Mouse (Mus musculus) neural tube, embryonic 12.5 days (tissue): Measurements from ENCODE around the gene Ispd. TPM values are rescaled to one million over a fixed set of nuclear protein-coding genes. Genes with fewer than 3 reads are reported as not detected.

Experiments used
- ATAC-seq: fragments of 200-750 bp; cut with Nextera tagmentation; 2 replicates; pipeline ENCODE4 v1.8.0; 2017; ENCODE audit warnings: low read depth, mild to moderate bottlenecking, moderate TSS enrichment, moderate library complexity; ENCODE audit not compliant: low FRiP score
- H3K27ac ChIP-seq: fragments of 300-500 bp; sonication (generic); 2 replicates; pipeline ENCODE4 v1.5.1; 2016
- H3K27me3 ChIP-seq: fragments of 300-500 bp; sonication (generic); replicated peaks from 2 replicates; pipeline ENCODE4 v1.6.1; 2016; ENCODE audit warnings: mild to moderate bottlenecking
- H3K36me3 ChIP-seq: fragments of 300-500 bp; sonication (generic); 2 replicates; pipeline ENCODE4 v1.6.1; 2016; ENCODE audit warnings: mild to moderate bottlenecking
- H3K4me1 ChIP-seq: fragments of 300-500 bp; sonication (generic); 2 replicates; pipeline ENCODE4 v1.6.1; 2016
- H3K4me2 ChIP-seq: fragments of 300-500 bp; sonication (generic); replicated peaks from 2 replicates; pipeline ENCODE4 v1.6.1; 2016; ENCODE audit warnings: mild to moderate bottlenecking
- H3K4me3 ChIP-seq: fragments of 300-500 bp; sonication (generic); 2 replicates; pipeline ENCODE4 v1.5.1; 2016
- H3K9ac ChIP-seq: fragments of 300-500 bp; sonication (generic); 2 replicates; pipeline ENCODE4 v1.6.1; 2016; ENCODE audit warnings: mild to moderate bottlenecking
- H3K9me3 ChIP-seq: fragments of 300-500 bp; sonication (generic); 2 replicates; pipeline ENCODE4 v1.6.1; 2016; ENCODE audit warnings: mild to moderate bottlenecking
- WGBS: fragments of 180-500 bp; shearing (Covaris S2); methylation state at CpG from one replicate; pipeline ENCODE4 v1.1.7; 2016; 5-methylcytosine and 5-hydroxymethylcytosine counted together
- polyA plus RNA-seq: library from polyadenylated mRNA; unstranded; fragments of >200 nt; fragmentation: Nextera tagmentation; extraction: Ambion mirVana; gene quantifications from 2 replicates; pipeline ENCODE4 v1.2.1, GENCODE M21; 2016

Ispd gene
- polyA plus RNA-seq, 1 experiment from 2014 or later = 13.1 TPM

DNA sequence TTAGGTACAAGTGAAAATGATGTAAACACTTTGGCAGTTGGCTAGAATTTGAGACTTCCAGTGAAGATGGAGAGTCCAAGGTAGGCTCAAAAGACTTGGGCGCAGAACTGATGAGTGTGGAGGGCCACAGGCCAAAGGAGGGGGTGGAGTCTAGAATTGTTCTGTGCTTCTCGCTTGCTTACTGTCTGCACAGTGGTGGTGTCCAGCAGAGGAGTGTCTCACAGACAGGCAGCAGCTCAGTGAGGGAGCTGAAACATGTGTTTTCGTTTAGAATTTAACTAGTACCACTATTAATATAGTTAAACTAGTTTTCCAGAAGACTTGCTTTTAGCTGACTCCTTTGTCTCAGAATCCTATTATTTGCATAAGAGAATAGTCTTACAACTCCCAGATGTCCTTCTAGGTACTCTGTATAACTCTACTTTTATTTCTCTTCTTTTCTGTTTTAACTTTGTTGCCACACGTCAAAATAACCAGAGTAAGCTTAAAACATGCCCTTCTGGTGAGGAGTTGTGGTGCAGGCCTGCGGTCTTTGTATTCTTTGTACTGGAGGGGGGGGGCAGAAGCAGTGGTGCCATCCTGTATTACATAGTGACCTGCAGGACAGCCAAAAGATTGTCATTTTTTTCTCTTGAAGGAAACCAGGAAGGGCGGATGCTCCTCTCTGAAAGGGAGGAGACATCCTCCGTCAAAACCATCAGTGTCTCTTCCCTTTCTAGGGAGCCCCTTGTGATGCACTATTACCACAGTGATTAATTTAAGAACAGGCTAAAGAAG is 240.9 kb downstream of the Ispd start:
- WGBS = 83% methylated on average over 7 of the region's 7 CpGs
- Histone ChIP-seq H3K9me3 (no peaks in the 10 kb centered on the region), H3K4me2 (no peak overlapping the region), H3K27ac (no peak overlapping the region), H3K4me3 (no peak overlapping the region), H3K36me3 (no peaks in the 10 kb centered on the region), H3K4me1 (no peaks in the 10 kb centered on the region), H3K27me3 (no peaks in the 10 kb centered on the region), H3K9ac (no peak overlapping the region)
- ATAC-seq = no peak

DNA sequence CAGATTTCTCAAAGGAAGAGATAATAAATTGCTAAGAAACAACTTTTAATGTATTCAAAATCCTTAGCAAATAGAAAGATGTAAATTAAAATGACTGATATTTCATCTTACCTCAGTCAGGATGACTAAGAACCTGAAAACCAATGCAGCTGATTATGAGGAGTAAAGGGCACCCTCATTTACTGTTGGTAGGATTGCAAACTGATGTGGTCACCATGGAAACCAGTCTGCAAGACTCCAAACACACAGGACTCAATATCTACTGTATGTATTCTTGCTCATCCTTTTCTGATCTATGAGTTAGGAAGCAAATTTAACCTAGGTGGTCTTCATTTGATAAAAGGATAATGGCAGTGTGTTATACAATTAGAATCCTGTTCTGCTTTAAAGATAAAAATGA is 246.0 kb downstream of the Ispd start:
- H3K27ac ChIP-seq = no peak overlapping the region
- H3K4me1 ChIP-seq = no peaks in the 10 kb centered on the region
- no peaks in the 10 kb centered on the region for H3K9me3 ChIP-seq
- ATAC-seq = no peak
- H3K4me3 ChIP-seq = no peak overlapping the region
- H3K27me3 ChIP-seq = no peaks in the 10 kb centered on the region
- no peak overlapping the region for H3K4me2 ChIP-seq
- no peaks in the 10 kb centered on the region for H3K36me3 ChIP-seq
- H3K9ac ChIP-seq = no peak overlapping the region

- no peaks in the 10 kb centered on the region for H3K4me1 ChIP-seq
- H3K36me3 ChIP-seq = no peaks in the 10 kb centered on the region
- no peak overlapping the region for H3K4me2 ChIP-seq
- 77% methylated on average over 1 of the region's 1 CpGs for WGBS
- H3K27me3 ChIP-seq = no peaks in the 10 kb centered on the region
- no peaks in the 10 kb centered on the region for H3K9me3 ChIP-seq
- H3K9ac ChIP-seq = no peak overlapping the region
- H3K4me3 ChIP-seq = no peak overlapping the region
- H3K27ac ChIP-seq = no peak overlapping the region
- ATAC-seq = no peak
Measured at GRCm38 (mm10) chr12:36632427-36632826, 251.2 kb downstream of the Ispd start.

DNA sequence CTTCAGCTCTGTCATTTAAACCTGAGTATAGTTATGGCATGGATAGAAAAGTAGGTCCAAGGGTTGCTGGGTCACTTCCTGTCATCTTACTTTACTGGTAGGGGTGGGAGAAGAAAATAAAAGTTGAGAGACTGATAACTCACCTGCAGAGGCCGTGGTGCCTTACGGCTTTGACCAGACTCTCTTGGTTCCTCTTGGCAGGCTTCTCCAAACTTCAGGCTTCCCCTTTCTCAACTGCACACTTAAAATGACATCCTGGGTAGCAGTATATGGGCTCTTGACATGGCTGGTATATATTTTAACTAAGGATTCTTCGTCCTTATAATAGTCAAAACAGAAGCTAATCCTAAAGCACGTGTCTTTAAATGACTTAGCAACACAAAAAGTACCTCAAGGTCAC is 266.3 kb downstream of the Ispd start:
- no peaks in the 10 kb centered on the region for H3K36me3 ChIP-seq
- no peak for ATAC-seq
- H3K4me2 ChIP-seq = no peak overlapping the region
- H3K4me1 ChIP-seq = no peaks in the 10 kb centered on the region
- H3K27ac ChIP-seq = no peak overlapping the region
- no peak overlapping the region for H3K4me3 ChIP-seq
- H3K9me3 ChIP-seq = no peaks in the 10 kb centered on the region
- H3K9ac ChIP-seq = no peak overlapping the region
- H3K27me3 ChIP-seq = no peaks in the 10 kb centered on the region
- WGBS = 93% methylated on average over 4 of the region's 4 CpGs

GRCm38 (mm10) chr12:36662496-36662895 is 281.2 kb downstream of the Ispd start:
- H3K27ac ChIP-seq = no peak overlapping the region
- H3K9me3 ChIP-seq = no peaks in the 10 kb centered on the region
- no peaks in the 10 kb centered on the region for H3K27me3 ChIP-seq
- no peak overlapping the region for H3K4me3 ChIP-seq
- no peaks in the 10 kb centered on the region for H3K4me1 ChIP-seq
- H3K36me3 ChIP-seq = no peaks in the 10 kb centered on the region
- WGBS = 89% methylated on average over 7 of the region's 7 CpGs
- ATAC-seq = no peak
- H3K9ac ChIP-seq = no peak overlapping the region
- no peak overlapping the region for H3K4me2 ChIP-seq

- Histone ChIP-seq H3K9ac (no peak overlapping the region), H3K27ac (no peak overlapping the region), H3K36me3 (no peaks in the 10 kb centered on the region), H3K4me2 (no peak overlapping the region), H3K4me1 (no peaks in the 10 kb centered on the region), H3K27me3 (no peaks in the 10 kb centered on the region), H3K9me3 (no peaks in the 10 kb centered on the region), H3K4me3 (no peak overlapping the region)
- 67% methylated on average over 3 of the region's 3 CpGs for WGBS
- no peak for ATAC-seq
Measured at GRCm38 (mm10) chr12:36664783-36665182, 283.5 kb downstream of the Ispd start.

GRCm38 (mm10) chr12:36666771-36667170 is 285.5 kb downstream of the Ispd start:
- H3K4me1 ChIP-seq = no peaks in the 10 kb centered on the region
- H3K4me2 ChIP-seq = no peak overlapping the region
- no peaks in the 10 kb centered on the region for H3K36me3 ChIP-seq
- no peak overlapping the region for H3K4me3 ChIP-seq
- H3K9ac ChIP-seq = no peak overlapping the region
- WGBS = 69% methylated on average over 6 of the region's 6 CpGs
- no peaks in the 10 kb centered on the region for H3K27me3 ChIP-seq
- ATAC-seq = no peak
- no peaks in the 10 kb centered on the region for H3K9me3 ChIP-seq
- H3K27ac ChIP-seq = no peak overlapping the region

- H3K4me2 ChIP-seq = no peak overlapping the region
- WGBS = 76% methylated on average over 5 of the region's 5 CpGs
- no peak overlapping the region for H3K9ac ChIP-seq
- no peaks in the 10 kb centered on the region for H3K36me3 ChIP-seq
- no peaks in the 10 kb centered on the region for H3K9me3 ChIP-seq
- ATAC-seq = peak; percentile 51
- no peaks in the 10 kb centered on the region for H3K27me3 ChIP-seq
- H3K27ac ChIP-seq = no peak overlapping the region
- H3K4me3 ChIP-seq = no peak overlapping the region
- H3K4me1 ChIP-seq = no peaks in the 10 kb centered on the region
Measured at GRCm38 (mm10) chr12:36670164-36670908, 289.1 kb downstream of the Ispd start.

DNA sequence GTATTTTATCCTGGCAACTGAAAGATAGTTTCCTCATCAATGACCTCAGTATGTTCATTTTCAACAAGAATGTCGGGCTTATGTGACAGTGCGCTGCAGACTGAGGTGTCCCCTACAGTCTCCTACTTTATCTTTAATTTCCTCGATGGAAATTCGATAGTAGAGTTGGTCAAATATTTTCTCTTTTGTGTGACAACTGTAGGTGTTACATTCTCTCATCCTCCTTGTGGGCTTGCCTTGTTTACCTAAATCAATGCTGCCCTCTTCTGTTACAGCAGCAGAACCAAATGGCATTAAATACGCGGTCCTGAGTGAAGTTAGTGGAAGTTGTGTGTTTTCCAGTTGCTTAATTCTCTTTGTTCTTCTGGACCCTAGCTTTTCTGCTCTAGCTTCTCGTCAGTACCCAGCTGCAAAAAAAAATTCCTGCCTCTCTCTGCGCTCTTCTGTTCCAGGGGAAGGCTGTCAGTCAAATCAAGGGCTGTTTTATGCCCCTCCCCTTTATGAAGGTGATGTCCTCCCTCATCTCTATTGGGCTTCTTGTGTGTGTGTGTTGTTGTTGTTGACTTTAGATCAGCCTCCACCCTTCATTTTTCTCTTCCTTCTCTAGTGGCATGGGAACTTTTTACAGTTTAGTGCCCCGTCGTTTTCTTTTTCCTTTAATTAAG is 289.8 kb downstream of the Ispd start:
- WGBS = 50% methylated on average over 10 of the region's 10 CpGs
- peak; percentile 41 for ATAC-seq

DNA sequence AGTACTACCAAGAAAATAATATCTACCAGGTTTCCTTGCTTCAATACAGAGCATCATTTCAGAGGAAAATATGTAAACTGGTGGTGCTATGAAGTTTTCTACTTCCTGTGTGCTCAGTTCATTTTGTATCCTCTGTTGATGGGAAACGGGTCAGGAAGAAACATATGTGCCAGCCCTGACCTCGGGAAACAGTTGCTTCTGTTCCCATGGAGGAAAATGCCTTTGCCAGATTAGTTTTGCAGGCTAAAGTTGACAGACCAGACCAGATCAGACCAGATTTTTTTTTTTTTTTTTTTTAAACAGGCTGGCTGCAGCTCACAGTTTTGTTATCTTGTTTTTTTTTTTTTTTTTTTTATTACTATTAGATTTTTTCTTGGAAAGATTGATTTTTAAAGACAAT is 293.2 kb downstream of the Ispd start:
- no peak for ATAC-seq
- H3K27ac ChIP-seq = no peak overlapping the region
- H3K36me3 ChIP-seq = no peaks in the 10 kb centered on the region
- no peaks in the 10 kb centered on the region for H3K9me3 ChIP-seq
- no peaks in the 10 kb centered on the region for H3K27me3 ChIP-seq
- WGBS = 30% methylated on average over 2 of the region's 2 CpGs
- H3K4me1 ChIP-seq = no peaks in the 10 kb centered on the region
- no peak overlapping the region for H3K4me3 ChIP-seq
- no peak overlapping the region for H3K4me2 ChIP-seq
- H3K9ac ChIP-seq = no peak overlapping the region

More for the DNA sequence above, 289.8 kb downstream of the Ispd start:
- H3K4me1 ChIP-seq = no peaks in the 10 kb centered on the region
- no peak overlapping the region for H3K27ac ChIP-seq
- H3K9ac ChIP-seq = no peak overlapping the region
- no peaks in the 10 kb centered on the region for H3K27me3 ChIP-seq
- H3K4me2 ChIP-seq = no peak overlapping the region
- H3K36me3 ChIP-seq = no peaks in the 10 kb centered on the region
- H3K9me3 ChIP-seq = no peaks in the 10 kb centered on the region
- H3K4me3 ChIP-seq = no peak overlapping the region

- no peaks in the 10 kb centered on the region for H3K9me3 ChIP-seq
- 91% methylated on average over 4 of the region's 4 CpGs for WGBS
- H3K4me2 ChIP-seq = no peak overlapping the region
- no peaks in the 10 kb centered on the region for H3K36me3 ChIP-seq
- no peak overlapping the region for H3K4me3 ChIP-seq
- no peaks in the 10 kb centered on the region for H3K4me1 ChIP-seq
- no peaks in the 10 kb centered on the region for H3K27me3 ChIP-seq
- H3K9ac ChIP-seq = no peak overlapping the region
- no peak overlapping the region for H3K27ac ChIP-seq
- ATAC-seq = no peak
Measured at GRCm38 (mm10) chr12:36678220-36678619, 297.0 kb downstream of the Ispd start.

DNA sequence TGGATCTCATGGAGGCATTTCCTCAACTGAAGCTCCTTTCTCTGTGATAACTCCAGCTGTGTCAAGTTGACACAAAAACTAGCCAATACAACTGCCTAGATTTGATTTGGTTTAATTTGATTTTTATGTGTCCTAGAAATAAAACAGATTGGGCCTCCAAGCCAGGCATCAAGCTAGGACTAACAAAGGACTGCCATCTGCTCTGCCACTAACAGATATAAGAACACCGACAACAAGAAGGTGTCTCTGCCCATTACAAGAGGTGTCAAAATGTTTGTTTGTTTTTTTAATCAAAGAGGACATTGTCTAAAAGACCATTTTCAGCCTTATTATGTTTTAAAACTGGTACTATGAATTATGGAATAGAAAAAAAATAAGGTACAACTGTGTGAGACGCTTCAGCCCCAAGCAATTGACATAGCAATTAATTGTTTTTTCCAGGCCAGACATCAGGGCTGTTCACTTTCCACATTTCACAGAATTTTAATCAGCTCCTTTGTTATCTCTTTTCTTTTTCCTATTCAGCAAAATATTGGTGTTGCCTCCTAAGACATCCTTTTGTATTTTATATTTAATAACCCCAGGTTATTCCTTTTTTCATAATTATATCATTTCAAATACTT is 299.7 kb downstream of the Ispd start:
- Histone ChIP-seq H3K36me3 (no peaks in the 10 kb centered on the region), H3K9me3 (no peaks in the 10 kb centered on the region), H3K4me2 (no peak overlapping the region), H3K27ac (no peak overlapping the region), H3K27me3 (no peaks in the 10 kb centered on the region), H3K4me1 (no peaks in the 10 kb centered on the region), H3K4me3 (no peak overlapping the region), H3K9ac (no peak overlapping the region)
- ATAC-seq = peak; percentile 78
- WGBS = 61% methylated on average over 2 of the region's 2 CpGs
